Mouse (Mus musculus) stomach, embryonic 15.5 days (tissue): ENCODE data around the gene Dtx4. TPM values are rescaled to one million over a fixed set of nuclear protein-coding genes. Genes with fewer than 3 reads are reported as not detected.

Experiments
- ATAC-seq: fragments of 200-750 bp; cut with Nextera tagmentation; 2 replicates; pipeline ENCODE4 v1.8.0; 2017; ENCODE audit warnings: low read depth, moderate number of reproducible peaks, moderate TSS enrichment; ENCODE audit not compliant: insufficient read depth, low FRiP score
- H3K27ac ChIP-seq: fragments of 300-500 bp; sonication (generic); 2 replicates; pipeline ENCODE4 v1.5.1; 2015; ENCODE audit warnings: mild to moderate bottlenecking, inconsistent platforms
- H3K27me3 ChIP-seq: fragments of 300-500 bp; sonication (generic); replicated peaks from 2 replicates; pipeline ENCODE4 v1.6.1; 2015; ENCODE audit warnings: inconsistent platforms
- H3K36me3 ChIP-seq: fragments of 300-500 bp; sonication (generic); 2 replicates; pipeline ENCODE4 v1.6.1; 2015; ENCODE audit warnings: inconsistent platforms
- H3K4me1 ChIP-seq: fragments of 300-500 bp; sonication (generic); 2 replicates; pipeline ENCODE4 v1.6.1; 2015; ENCODE audit warnings: inconsistent platforms
- H3K4me2 ChIP-seq: fragments of 300-500 bp; sonication (generic); 2 replicates; pipeline ENCODE4 v1.6.1; 2015; ENCODE audit warnings: mild to moderate bottlenecking, inconsistent platforms
- H3K4me3 ChIP-seq: fragments of 300-500 bp; sonication (generic); replicated peaks from 2 replicates; pipeline ENCODE4 v1.5.1; 2015; ENCODE audit warnings: inconsistent platforms
- H3K9ac ChIP-seq: fragments of 300-500 bp; sonication (generic); 2 replicates; pipeline ENCODE4 v1.6.1; 2015; ENCODE audit warnings: inconsistent platforms
- H3K9me3 ChIP-seq: fragments of 300-500 bp; sonication (generic); 2 replicates; pipeline ENCODE4 v1.6.1; 2016; ENCODE audit warnings: inconsistent platforms
- WGBS: fragments of 180-500 bp; shearing (Covaris S2); methylation state at CpG from one replicate; pipeline ENCODE4 v1.1.7; 2015; 5-methylcytosine and 5-hydroxymethylcytosine counted together
- polyA plus RNA-seq: library from polyadenylated mRNA; unstranded; fragments of >200 nt; fragmentation: Nextera tagmentation; extraction: Ambion mirVana; gene quantifications from 2 replicates; pipeline ENCODE4 v1.2.1, GENCODE M21; 2015

Gene Dtx4
- polyA plus RNA-seq, 1 experiment from 2014 or later = 14.7 TPM

DNA sequence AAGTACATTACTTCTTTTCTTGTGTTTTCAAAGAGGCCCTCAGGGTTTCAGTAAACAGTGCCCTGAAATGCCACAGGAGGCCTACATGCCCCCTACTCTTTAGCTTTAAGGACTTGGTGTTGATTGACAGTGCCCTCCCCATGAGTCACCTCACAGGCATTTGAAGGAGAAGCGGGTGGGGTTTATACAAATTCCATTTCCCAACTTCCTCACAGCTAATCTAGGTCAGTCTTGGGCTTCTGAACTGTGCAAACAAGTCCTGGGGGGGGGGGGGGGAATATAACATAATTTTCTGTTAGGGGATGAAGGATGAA is 37.6 kb downstream of the Dtx4 start:
- H3K4me1 ChIP-seq = no peaks in the 10 kb centered on the region
- ATAC-seq = peak; percentile 87
- no peak overlapping the region for H3K4me2 ChIP-seq
- no peaks in the 10 kb centered on the region for H3K9me3 ChIP-seq
- WGBS = 38% methylated on average over 1 of the region's 1 CpGs
- H3K4me3 ChIP-seq = no peak overlapping the region
- no peaks in the 10 kb centered on the region for H3K27me3 ChIP-seq
- H3K36me3 ChIP-seq = peaks cover 6% of the 10 kb centered on the region; the same call in 1 of the 2 replicates
- peak overlapping the region; percentile 44; the same call in 1 of the 2 replicates for H3K27ac ChIP-seq
- H3K9ac ChIP-seq = no peak overlapping the region

DNA sequence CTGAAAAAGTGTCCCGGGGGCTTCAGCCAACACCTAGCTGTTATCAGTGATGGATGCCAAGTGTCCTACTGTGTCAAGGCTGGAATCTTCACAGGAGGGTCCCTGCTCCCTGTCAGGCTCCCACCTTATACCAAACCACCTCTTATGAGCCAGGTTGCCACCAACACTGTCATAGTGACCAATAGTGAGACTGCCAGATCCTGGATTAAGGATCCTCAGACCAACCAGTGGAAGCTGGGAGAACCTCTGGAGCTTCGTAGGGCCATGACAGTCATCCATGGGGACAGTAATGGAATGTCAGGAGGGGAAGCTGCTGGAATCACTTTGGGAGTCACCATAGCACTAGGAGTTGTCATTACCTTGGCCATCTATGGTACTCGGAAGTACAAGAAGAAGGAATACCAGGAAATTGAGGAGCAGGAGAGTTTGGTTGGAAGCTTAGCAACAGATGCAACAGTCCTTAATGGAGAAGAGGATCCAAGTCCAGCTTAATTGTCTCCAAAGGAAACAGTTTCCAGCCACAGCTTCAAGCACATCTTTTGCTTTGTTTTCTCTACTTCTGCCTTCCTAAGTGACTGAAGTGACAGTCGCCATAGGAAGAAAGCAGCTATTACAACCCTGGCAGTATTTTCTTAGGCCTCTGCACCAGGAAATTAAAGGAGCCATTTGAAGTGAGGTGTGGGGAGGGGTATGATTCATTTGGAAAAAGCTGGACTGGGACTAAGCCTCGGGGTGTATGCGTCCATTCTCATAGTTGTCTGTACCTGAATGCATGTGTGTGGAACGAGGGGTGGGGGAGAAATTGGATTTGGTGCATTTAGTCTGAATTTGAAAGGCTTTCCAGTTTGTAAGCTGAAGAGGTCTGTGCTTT is 38.2 kb downstream of the Dtx4 start:
- H3K9me3 ChIP-seq = no peaks in the 10 kb centered on the region
- peak overlapping the region; percentile 5; the same call in 1 of the 2 replicates for H3K4me3 ChIP-seq
- H3K27ac ChIP-seq = peak overlapping the region; percentile 44; the same call in 1 of the 2 replicates
- WGBS = 64% methylated on average over 7 of the region's 7 CpGs
- no peaks in the 10 kb centered on the region for H3K27me3 ChIP-seq
- peaks cover 2% of the 10 kb centered on the region; the same call in 1 of the 2 replicates for H3K36me3 ChIP-seq
- no peak overlapping the region for H3K4me2 ChIP-seq
- peak; percentile 33; the same call in 1 of the 2 replicates for ATAC-seq
- H3K4me1 ChIP-seq = no peaks in the 10 kb centered on the region
- H3K9ac ChIP-seq = no peak overlapping the region

GRCm38 (mm10) chr19:12460282-12461249 is 40.7 kb downstream of the Dtx4 start, which contains the start of gene Mpeg1:
Mpeg1 (plus strand) TSS chr19:12460779.
- WGBS = 67% methylated on average over 11 of the region's 11 CpGs
- Histone ChIP-seq H3K27ac (no peak within 1 kb of the TSS), H3K27me3 (no peaks in the 10 kb centered on the region), H3K36me3 (no peaks in the 10 kb centered on the region), H3K9ac (no peak within 1 kb of the TSS), H3K4me2 (no peak within 1 kb of the TSS), H3K4me1 (no peaks in the 10 kb centered on the region), H3K9me3 (no peaks in the 10 kb centered on the region), H3K4me3 (no peak within 1 kb of the TSS)
- no peak for ATAC-seq

- Histone ChIP-seq H3K9ac (no peak overlapping the region), H3K4me3 (no peak overlapping the region), H3K36me3 (no peaks in the 10 kb centered on the region), H3K27me3 (no peaks in the 10 kb centered on the region), H3K4me2 (no peak overlapping the region), H3K4me1 (no peaks in the 10 kb centered on the region), H3K27ac (no peak overlapping the region), H3K9me3 (no peaks in the 10 kb centered on the region)
- WGBS = 69% methylated on average over 4 of the region's 4 CpGs
- ATAC-seq = no peak
These were observed 41.7 kb downstream of the Dtx4 start for GRCm38 (mm10) chr19:12459516-12459915.

GRCm38 (mm10) chr19:12457401-12458066 is 43.7 kb downstream of the Dtx4 start:
- no peaks in the 10 kb centered on the region for H3K9me3 ChIP-seq
- no peak; the same call in 1 of the 2 replicates for ATAC-seq
- no peak overlapping the region for H3K4me3 ChIP-seq
- no peak overlapping the region for H3K27ac ChIP-seq
- H3K36me3 ChIP-seq = no peaks in the 10 kb centered on the region
- H3K4me1 ChIP-seq = no peaks in the 10 kb centered on the region
- H3K27me3 ChIP-seq = no peaks in the 10 kb centered on the region
- WGBS = 48% methylated on average over 12 of the region's 12 CpGs
- no peak overlapping the region for H3K9ac ChIP-seq
- H3K4me2 ChIP-seq = no peak overlapping the region

DNA sequence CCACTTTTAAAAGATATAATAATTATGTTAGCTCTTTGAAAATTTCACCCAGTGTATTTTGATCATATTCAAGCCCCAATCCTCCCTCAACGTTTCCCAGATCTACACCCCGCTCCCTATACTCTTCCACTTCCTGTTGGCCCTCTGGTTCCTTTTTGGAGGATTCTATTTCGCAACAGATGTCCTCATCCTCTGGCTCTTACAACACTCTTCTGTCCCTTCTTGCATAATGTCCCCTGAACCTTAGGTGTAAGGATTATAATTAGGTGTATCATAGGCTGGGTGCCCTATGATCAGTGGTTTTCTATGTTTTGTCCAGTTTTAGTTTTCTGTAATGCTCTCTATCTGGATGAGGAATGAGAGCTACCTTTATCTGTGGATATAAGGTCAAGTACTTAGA is 56.2 kb downstream of the Dtx4 start:
- Histone ChIP-seq H3K4me3 (no peak overlapping the region), H3K4me2 (no peak overlapping the region), H3K27me3 (no peaks in the 10 kb centered on the region), H3K27ac (no peak overlapping the region), H3K9me3 (no peaks in the 10 kb centered on the region), H3K4me1 (no peaks in the 10 kb centered on the region), H3K9ac (no peak overlapping the region), H3K36me3 (no peaks in the 10 kb centered on the region)
- WGBS = 73% methylated on average over 3 of the region's 3 CpGs
- no peak for ATAC-seq

DNA sequence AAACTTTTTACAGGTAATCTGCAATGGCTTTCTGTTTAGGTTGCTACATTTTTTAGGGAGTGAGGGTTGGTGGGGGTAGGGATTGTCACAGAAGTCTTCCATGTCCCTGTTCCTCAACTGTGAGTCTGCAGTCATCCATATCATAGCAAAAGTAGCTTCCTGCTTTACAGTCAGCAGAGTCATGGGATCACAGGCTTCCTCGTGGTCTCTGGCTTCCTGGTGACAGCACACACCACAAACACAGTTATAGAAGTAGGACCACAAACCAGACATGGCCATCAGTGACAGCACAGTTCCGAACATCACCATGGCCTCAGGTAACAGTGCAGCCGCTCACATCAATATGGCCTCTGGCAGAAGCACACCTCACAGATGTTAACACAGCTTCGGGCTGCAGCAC is 58.7 kb downstream of the Dtx4 start:
- no peak overlapping the region for H3K9ac ChIP-seq
- no peak for ATAC-seq
- H3K27me3 ChIP-seq = no peaks in the 10 kb centered on the region
- WGBS = 77% methylated on average over 4 of the region's 4 CpGs
- no peak overlapping the region; the same call in 1 of the 2 replicates for H3K27ac ChIP-seq
- H3K4me1 ChIP-seq = no peaks in the 10 kb centered on the region
- no peaks in the 10 kb centered on the region for H3K36me3 ChIP-seq
- H3K4me3 ChIP-seq = no peak overlapping the region
- no peak overlapping the region for H3K4me2 ChIP-seq
- no peaks in the 10 kb centered on the region for H3K9me3 ChIP-seq

- H3K4me1 ChIP-seq = no peaks in the 10 kb centered on the region
- no peak overlapping the region for H3K4me3 ChIP-seq
- H3K36me3 ChIP-seq = no peaks in the 10 kb centered on the region
- 65% methylated on average over 5 of the region's 5 CpGs for WGBS
- no peak for ATAC-seq
- H3K9ac ChIP-seq = no peak overlapping the region
- no peaks in the 10 kb centered on the region for H3K9me3 ChIP-seq
- H3K4me2 ChIP-seq = no peak overlapping the region
- no peaks in the 10 kb centered on the region for H3K27me3 ChIP-seq
- H3K27ac ChIP-seq = no peak overlapping the region
These were observed 61.0 kb downstream of the Dtx4 start for GRCm38 (mm10) chr19:12440103-12440725.

- no peak overlapping the region for H3K9ac ChIP-seq
- H3K27ac ChIP-seq = no peak overlapping the region
- no peak overlapping the region for H3K4me2 ChIP-seq
- ATAC-seq = no peak
- no peaks in the 10 kb centered on the region for H3K9me3 ChIP-seq
- no peaks in the 10 kb centered on the region for H3K36me3 ChIP-seq
- WGBS = 41% methylated on average over 1 of the region's 1 CpGs
- no peaks in the 10 kb centered on the region for H3K27me3 ChIP-seq
- H3K4me3 ChIP-seq = no peak overlapping the region
- no peaks in the 10 kb centered on the region for H3K4me1 ChIP-seq
These were observed 61.7 kb downstream of the Dtx4 start for GRCm38 (mm10) chr19:12439581-12439980.

DNA sequence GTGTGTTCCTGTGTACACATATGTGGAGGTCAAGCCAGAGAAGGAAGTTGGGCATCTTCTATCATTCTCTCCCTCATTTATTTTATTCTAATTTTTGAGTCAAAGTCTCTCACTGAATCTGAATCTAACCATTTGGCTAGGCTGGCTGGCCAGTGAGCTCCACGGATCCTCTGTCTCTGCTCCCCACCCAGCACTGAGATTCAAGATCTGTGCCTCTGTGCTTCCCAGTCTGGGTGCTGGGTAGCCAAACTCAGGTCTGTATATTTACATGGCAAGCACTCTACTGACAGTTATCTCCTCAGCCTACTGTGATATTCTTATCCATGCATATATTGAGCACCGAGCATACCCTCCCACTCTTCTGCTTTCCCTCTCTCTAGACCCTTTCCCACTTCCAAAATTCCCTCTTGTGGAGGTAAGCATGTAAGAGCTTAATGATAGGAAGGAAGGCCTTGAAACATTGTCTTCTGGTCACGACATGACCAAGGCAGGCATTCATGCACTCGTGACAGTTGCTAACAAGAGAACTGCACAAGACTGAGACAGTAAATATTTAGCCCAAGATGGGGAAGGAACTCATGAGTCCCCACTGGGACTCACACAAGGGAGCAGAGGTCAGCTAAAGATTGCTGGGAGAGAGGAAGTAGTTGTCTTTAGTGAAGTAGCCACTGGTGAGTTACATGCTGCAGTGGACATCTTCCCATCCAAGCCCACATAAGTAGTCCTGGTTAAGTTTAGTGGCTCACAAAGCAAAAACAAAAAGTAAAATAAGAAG is 65.3 kb downstream of the Dtx4 start:
- no peak for ATAC-seq
- WGBS = 70% methylated on average over 4 of the region's 4 CpGs
- H3K27ac ChIP-seq = no peak overlapping the region

DNA sequence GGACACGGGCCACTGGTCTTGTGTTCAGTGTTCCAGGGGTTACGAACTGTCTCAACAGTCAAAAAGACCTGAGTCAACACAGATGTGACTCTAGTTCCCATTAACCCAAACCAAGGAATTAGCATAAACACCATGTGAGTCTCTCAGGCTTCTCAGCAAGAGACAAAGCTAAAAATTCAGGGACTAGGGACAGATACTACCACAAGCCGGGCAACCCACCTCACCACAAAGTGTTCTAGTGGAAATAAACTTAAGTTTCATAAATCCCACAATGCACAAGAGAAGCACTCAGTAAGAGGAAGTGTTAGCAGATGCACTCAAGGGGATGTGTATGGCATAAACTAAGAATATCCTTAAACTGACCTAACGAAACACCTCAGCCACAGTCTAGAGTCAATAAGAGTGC is 66.2 kb downstream of the Dtx4 start:
- WGBS = 80% methylated on average over 4 of the region's 4 CpGs
- Histone ChIP-seq H3K36me3 (no peaks in the 10 kb centered on the region), H3K27ac (no peak overlapping the region), H3K9me3 (no peaks in the 10 kb centered on the region), H3K4me3 (no peak overlapping the region), H3K4me2 (no peak overlapping the region), H3K9ac (no peak overlapping the region), H3K27me3 (no peaks in the 10 kb centered on the region), H3K4me1 (no peaks in the 10 kb centered on the region)
- no peak for ATAC-seq

More for the DNA sequence above, 65.3 kb downstream of the Dtx4 start:
- Histone ChIP-seq H3K27me3 (no peaks in the 10 kb centered on the region), H3K36me3 (no peaks in the 10 kb centered on the region), H3K4me1 (no peaks in the 10 kb centered on the region), H3K9me3 (no peaks in the 10 kb centered on the region), H3K9ac (no peak overlapping the region), H3K4me3 (no peak overlapping the region), H3K4me2 (no peak overlapping the region)
